Mouse (Mus musculus): ENCODE results near the gene Map2k2.
"Not testable (repeated sequence)": the region's sequence is repeated elsewhere in the genome, so short reads cannot be mapped to it uniquely, and the experiment has no call there.

Gene Map2k2

GRCm38 (mm10) chr10:81177491-81177925, 71.8 kb downstream of the Map2k2 start:
- DNase-seq, result no peak

DNA sequence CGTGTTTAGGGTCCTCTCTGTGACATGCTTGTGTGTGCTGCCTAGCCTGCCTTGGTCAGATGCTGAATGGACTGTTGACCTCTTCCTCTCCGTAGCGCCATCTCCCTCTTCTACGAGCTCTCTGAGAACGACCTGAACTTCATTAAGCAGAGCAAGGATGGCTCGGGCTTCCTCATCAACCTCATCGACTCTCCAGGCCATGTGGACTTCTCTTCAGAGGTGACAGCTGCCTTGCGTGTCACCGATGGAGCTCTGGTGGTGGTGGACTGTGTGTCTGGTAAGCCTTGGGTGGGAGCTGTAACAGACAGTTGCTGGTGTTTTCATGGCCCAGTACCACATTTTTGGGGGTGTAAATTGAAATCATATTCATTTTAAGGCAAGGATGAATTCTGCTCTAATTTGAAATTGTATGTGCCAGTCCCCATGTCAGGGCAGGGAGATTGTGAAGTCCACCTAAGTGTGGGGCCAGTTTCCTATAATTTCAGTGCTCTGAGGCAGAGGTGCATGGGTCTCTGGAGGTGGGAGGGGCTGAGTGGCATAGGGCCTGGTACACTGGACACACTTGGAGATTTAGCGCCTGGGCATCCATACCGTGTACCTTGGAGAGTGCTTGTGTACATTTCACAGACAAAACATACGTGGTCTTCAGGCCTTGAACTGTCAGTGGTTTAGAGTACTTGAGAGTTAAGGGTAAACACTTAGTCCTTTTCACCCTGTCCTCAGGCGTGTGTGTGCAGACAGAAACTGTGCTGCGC, 72.4 kb downstream of the Map2k2 start:
- no peak for DNase-seq

DNA sequence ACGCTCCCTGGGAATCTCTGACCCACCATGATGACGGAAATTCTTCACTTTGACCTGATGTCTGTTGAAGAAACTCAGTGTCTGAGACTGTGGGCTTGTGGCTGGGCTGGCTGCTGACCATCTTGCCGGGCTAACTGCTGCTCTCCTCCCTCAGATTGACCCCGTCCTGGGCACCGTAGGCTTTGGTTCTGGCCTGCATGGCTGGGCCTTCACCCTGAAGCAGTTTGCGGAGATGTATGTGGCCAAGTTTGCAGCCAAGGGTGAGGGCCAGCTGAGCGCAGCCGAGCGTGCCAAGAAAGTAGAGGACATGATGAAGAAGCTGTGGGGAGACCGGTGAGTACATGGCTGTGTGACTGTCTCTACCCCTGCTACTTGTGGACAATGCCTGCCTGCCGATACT, 73.2 kb downstream of the Map2k2 start:
- no peak for DNase-seq

DNA sequence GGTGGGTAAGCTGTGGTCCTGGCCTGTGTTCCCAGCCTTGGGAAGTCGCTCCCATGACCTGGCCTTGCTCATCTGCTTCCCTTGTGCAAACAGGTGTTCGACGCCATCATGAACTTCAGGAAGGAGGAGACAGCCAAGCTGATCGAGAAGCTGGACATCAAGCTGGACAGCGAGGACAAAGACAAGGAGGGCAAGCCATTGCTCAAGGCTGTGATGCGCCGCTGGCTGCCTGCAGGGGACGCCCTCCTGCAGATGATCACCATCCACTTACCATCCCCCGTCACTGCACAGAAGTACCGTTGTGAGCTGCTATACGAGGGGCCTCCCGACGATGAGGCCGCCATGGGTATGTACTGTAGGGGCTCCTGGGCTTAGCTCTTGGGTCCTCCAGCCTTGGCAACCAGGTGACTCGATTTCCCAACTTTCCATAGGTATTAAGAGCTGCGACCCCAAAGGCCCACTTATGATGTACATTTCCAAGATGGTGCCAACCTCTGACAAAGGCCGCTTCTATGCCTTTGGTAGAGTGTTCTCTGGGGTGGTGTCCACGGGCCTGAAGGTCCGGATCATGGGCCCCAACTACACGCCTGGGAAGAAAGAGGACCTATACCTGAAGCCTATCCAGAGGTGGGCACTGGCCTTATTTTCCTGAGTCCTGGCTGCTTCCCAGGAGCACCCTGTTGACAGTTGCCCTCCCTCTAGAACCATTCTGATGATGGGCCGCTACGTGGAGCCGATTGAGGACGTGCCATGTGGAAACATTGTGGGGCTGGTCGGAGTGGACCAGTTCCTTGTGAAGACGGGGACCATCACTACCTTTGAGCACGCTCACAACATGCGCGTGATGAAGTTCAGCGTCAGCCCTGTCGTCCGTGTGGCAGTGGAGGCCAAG, 74.0 kb downstream of the Map2k2 start:
- DNase-seq, result no peak

DNA sequence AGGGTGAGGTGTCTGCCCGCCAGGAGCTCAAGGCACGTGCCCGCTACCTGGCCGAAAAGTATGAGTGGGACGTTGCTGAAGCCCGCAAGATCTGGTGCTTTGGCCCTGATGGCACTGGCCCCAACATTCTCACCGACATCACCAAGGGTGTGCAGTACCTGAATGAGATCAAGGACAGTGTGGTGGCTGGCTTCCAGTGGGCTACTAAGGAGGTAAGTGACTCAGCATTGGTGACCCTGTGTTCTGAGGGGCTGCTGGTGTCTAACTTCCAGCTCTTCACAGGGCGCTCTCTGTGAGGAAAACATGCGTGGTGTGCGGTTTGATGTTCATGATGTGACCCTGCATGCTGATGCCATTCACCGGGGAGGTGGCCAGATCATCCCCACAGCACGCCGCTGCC, 75.2 kb downstream of the Map2k2 start:
- no peak for DNase-seq

GRCm38 (mm10) chr10:81181860-81182259, 76.1 kb downstream of the Map2k2 start:
- DNase-seq, result not testable (repeated sequence)

DNA sequence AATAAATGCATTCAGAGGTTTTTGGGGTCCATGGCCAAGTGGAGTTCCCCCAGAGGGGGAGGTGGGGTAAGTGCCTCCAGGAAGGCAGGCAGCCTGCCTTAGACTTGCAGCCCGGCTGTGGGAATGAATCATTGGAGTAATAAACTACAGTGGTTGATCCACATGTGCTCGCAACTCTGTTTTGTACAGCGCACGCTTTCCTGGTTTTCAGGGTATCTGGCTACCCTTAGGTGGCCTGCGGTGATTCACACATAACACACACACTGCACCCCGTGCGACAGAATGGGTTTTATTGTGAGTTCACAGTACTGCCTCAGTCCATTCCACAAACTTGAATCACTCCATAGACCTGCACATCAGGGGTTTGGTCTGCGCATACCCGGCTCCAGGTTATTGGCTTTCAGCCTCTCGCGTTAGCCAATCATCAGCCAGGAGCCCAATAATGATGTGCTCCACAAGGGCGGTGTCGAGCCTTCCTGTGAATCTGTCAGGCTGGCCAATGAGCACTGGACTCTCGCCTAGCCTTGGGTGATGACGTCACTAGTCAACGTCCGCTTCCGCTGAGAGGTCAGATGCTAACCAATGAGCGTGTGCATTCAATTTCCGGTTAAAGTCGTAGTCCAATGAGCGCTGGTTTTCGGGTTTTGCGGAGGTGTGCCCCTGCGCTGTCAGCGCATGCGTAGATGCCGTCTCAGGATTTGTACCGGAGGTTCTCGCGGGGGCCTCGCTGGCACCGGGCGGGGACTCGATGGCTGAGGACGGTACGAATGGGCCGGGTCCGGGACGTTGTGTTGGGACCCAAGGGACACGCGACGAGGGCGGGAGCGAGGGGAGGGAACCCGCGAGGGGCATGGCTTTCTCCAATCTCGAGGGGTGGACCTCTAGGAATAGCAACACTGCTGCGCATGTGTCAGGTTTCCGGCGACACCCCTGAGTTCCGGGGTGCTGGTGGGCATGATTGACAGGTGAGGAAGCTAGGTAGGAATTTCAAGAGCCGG, 76.9 kb downstream of the Map2k2 start, which contains the start of gene Dapk3:
Dapk3 (plus strand) TSS at position 670 of the 998 bp plus-strand sequence.
- DNase-seq, result peak; percentile 95

All from lung, postnatal 14 days (tissue).